ENCODE assay signal across 8 mouse cellular contexts in genomic region chr19:6306586-6306985, GRCm38 (mm10). TPM values are rescaled to one million over a fixed set of nuclear protein-coding genes. Genes with fewer than 3 reads are reported as not detected.
DNase-seq lines count a peak whose midpoint lies in the region; ATAC-seq and TF ChIP-seq lines count a peak whose summit lies in the region.

No protein-coding gene starts in this region.

- no peaks in the 10 kb centered on the region for H3K27me3 ChIP-seq in G1E (ENCODE audit: insufficient read depth, low read length)
- no peaks in the 10 kb centered on the region for H3K27me3 ChIP-seq in embryonic facial prominence, embryonic 14.5 days (replicated peaks; ENCODE audit: control insufficient read depth, insufficient read depth, low read length)
- no peaks in the 10 kb centered on the region for H3K27me3 ChIP-seq in heart, embryonic 13.5 days (replicated peaks)
- H3K27me3 ChIP-seq in kidney, embryonic 16.5 days (ENCODE audit: insufficient read depth, low read length) = no peaks in the 10 kb centered on the region

- TF ChIP-seq CTCF in G1E (IDR thresholded peaks at IDR 0.05; ENCODE audit: low read depth, low read length) = peak; percentile 77

- H3K36me3 ChIP-seq in G1E (replicated peaks) = peaks cover 37% of the 10 kb centered on the region
- peaks cover 12% of the 10 kb centered on the region; the same call in 1 of the 2 replicates for H3K36me3 ChIP-seq in embryonic facial prominence, embryonic 14.5 days (ENCODE audit: control insufficient read depth, insufficient read depth, low read length)
- H3K36me3 ChIP-seq in heart, embryonic 13.5 days = peaks cover 20% of the 10 kb centered on the region
- H3K36me3 ChIP-seq in kidney, embryonic 16.5 days (ENCODE audit: insufficient read depth, low read length) = no peaks in the 10 kb centered on the region; the same call in 1 of the 2 replicates

- DNase-seq in G1E (ENCODE audit: low spot score) = peak; percentile 87
- peak; percentile 52 to 69 for DNase-seq in adrenal gland, postnatal 4 days (ENCODE audit: low spot score in 2 of 2)
- DNase-seq in embryonic facial prominence, embryonic 14.5 days (ENCODE audit: low spot score) = peak; percentile 79
- DNase-seq in lung, postnatal 4 days = peak; percentile 92
- DNase-seq in retina, postnatal 1 day = peak; percentile 84
- peak; percentile 87 for DNase-seq in urinary bladder, postnatal 25 days (ENCODE audit: low spot score)

- 0% methylated on average over 2 of the region's 34 CpGs for WGBS in embryonic facial prominence, embryonic 14.5 days
- WGBS in heart, embryonic 13.5 days = under 1% methylated on average over 33 of the region's 34 CpGs
- 1% methylated on average over 32 of the region's 34 CpGs for WGBS in kidney, embryonic 16.5 days

- H3K4me3 ChIP-seq in G1E (ENCODE audit: low read depth, low read length) = peak overlapping the region; percentile 77
- H3K4me3 ChIP-seq in embryonic facial prominence, embryonic 14.5 days (ENCODE audit: low read depth, low read length) = peak overlapping the region; percentile 58
- peak overlapping the region; percentile 66 for H3K4me3 ChIP-seq in heart, embryonic 13.5 days
- H3K4me3 ChIP-seq in kidney, embryonic 16.5 days (ENCODE audit: low read length) = peak overlapping the region; percentile 70

- 0 out of 2 replicates have a peak overlapping the region, but pooled peaks have one; percentile 5 for H3K27ac ChIP-seq in embryonic facial prominence, embryonic 14.5 days (replicated peaks; ENCODE audit: low read depth, low read length)
- H3K27ac ChIP-seq in heart, embryonic 13.5 days (replicated peaks) = peak overlapping the region; percentile 62
- peak overlapping the region; percentile 87 for H3K27ac ChIP-seq in kidney, embryonic 16.5 days (ENCODE audit: low read length)

- peak overlapping the region; percentile 57 for H3K4me2 ChIP-seq in embryonic facial prominence, embryonic 14.5 days (ENCODE audit: low read depth, low read length)
- peak overlapping the region; percentile 79 for H3K4me2 ChIP-seq in heart, embryonic 13.5 days
- H3K4me2 ChIP-seq in kidney, embryonic 16.5 days (replicated peaks; ENCODE audit: low read depth, low read length) = peak overlapping the region; percentile 66

- peaks cover 64% of the 10 kb centered on the region for H3K4me1 ChIP-seq in G1E (ENCODE audit: insufficient read depth, low read depth, low read length)
- H3K4me1 ChIP-seq in embryonic facial prominence, embryonic 14.5 days (ENCODE audit: control insufficient read depth, insufficient read depth, low read length) = 0 out of 2 replicates have a peak, but pooled peaks cover 4% of the 10 kb centered on the region
- peaks cover 45% of the 10 kb centered on the region for H3K4me1 ChIP-seq in heart, embryonic 13.5 days
- H3K4me1 ChIP-seq in kidney, embryonic 16.5 days (ENCODE audit: insufficient read depth, low read length) = peaks cover 14% of the 10 kb centered on the region

- H3K9ac ChIP-seq in embryonic facial prominence, embryonic 14.5 days (ENCODE audit: low read depth, low read length) = peak overlapping the region; percentile 74
- peak overlapping the region; percentile 88 for H3K9ac ChIP-seq in heart, embryonic 13.5 days
- H3K9ac ChIP-seq in kidney, embryonic 16.5 days (replicated peaks; ENCODE audit: low read length) = peak overlapping the region; percentile 85

- no peaks in the 10 kb centered on the region for H3K9me3 ChIP-seq in G1E (replicated peaks)
- no peaks in the 10 kb centered on the region for H3K9me3 ChIP-seq in embryonic facial prominence, embryonic 14.5 days (ENCODE audit: control insufficient read depth, low read length)
- H3K9me3 ChIP-seq in heart, embryonic 13.5 days = no peaks in the 10 kb centered on the region
- no peaks in the 10 kb centered on the region for H3K9me3 ChIP-seq in kidney, embryonic 16.5 days (ENCODE audit: low read length)

- ATAC-seq in G1E (ENCODE audit: extremely low read depth, insufficient number of reproducible peaks, low FRiP score, poor library complexity, severe bottlenecking) = no peak
- ATAC-seq in embryonic facial prominence, embryonic 14.5 days (ENCODE audit: low read depth) = peak; percentile 73
- peak; percentile 28 for ATAC-seq in heart, embryonic 13.5 days (ENCODE audit: extremely low read depth, insufficient number of reproducible peaks, low FRiP score, low TSS enrichment)
- peak; percentile 63 for ATAC-seq in kidney, embryonic 16.5 days (ENCODE audit: low FRiP score, low TSS enrichment)

RNA-seq across cellular contexts. Expression of gene Cdc42bpg, which starts 0.3 kb away (rescaled TPM):
- 5.0 and 7.6 TPM in 2 replicates for total RNA-seq in G1E (2014; fragmentation: Nextera tagmentation)
- 2.0 and 2.4 TPM in 2 replicates for total RNA-seq in G1E (2017)
- polyA plus RNA-seq in G1E (2012) = 14.1 and 15.4 TPM in 2 replicates
- 10 to 100 TPM; 18.4 to 20.6 TPM for total RNA-seq in adrenal gland, postnatal 4 days (2021)
- polyA plus RNA-seq in embryonic facial prominence, embryonic 14.5 days (2014; fragmentation: Nextera tagmentation; extraction: Ambion mirVana) = 1.5 and 1.6 TPM in 2 replicates
- polyA plus RNA-seq in heart, embryonic 13.5 days (2015; fragmentation: Nextera tagmentation; extraction: Ambion mirVana) = 0.45 and 0.60 TPM in 2 replicates
- 0.80 and 1.5 TPM in 2 replicates for polyA plus RNA-seq in kidney, embryonic 16.5 days (2015; fragmentation: Nextera tagmentation; extraction: Ambion mirVana)

RNA-seq across cellular contexts. Expression of gene Men1, which starts 28.2 kb away (rescaled TPM):
- total RNA-seq in G1E (2014; fragmentation: Nextera tagmentation) (51.0 and 53.9 TPM in 2 replicates), G1E (2017) (28.8 and 30.9 TPM in 2 replicates)
- polyA plus RNA-seq in G1E (2012) = 146 and 213 TPM in 2 replicates
- 10 to 100 TPM; 44.3 to 47.5 TPM for total RNA-seq in adrenal gland, postnatal 4 days (2021)
- polyA plus RNA-seq in embryonic facial prominence, embryonic 14.5 days (2014; fragmentation: Nextera tagmentation; extraction: Ambion mirVana) = 54.2 and 61.5 TPM in 2 replicates
- 46.9 and 48.1 TPM in 2 replicates for polyA plus RNA-seq in heart, embryonic 13.5 days (2015; fragmentation: Nextera tagmentation; extraction: Ambion mirVana)
- polyA plus RNA-seq in kidney, embryonic 16.5 days (2015; fragmentation: Nextera tagmentation; extraction: Ambion mirVana) = 93.0 and 96.2 TPM in 2 replicates

RNA-seq across cellular contexts. Expression of gene Ehd1, which starts 30.1 kb away (rescaled TPM):
- 18.0 and 18.7 TPM in 2 replicates for total RNA-seq in G1E (2014; fragmentation: Nextera tagmentation)
- total RNA-seq in G1E (2017) = 22.0 and 23.3 TPM in 2 replicates
- polyA plus RNA-seq in G1E (2012) = 132 and 135 TPM in 2 replicates
- total RNA-seq in adrenal gland, postnatal 4 days (2021) = 10 to 100 TPM; 88.2 to 90.2 TPM
- polyA plus RNA-seq in embryonic facial prominence, embryonic 14.5 days (2014; fragmentation: Nextera tagmentation; extraction: Ambion mirVana) = 68.4 and 68.6 TPM in 2 replicates
- polyA plus RNA-seq in heart, embryonic 13.5 days (2015; fragmentation: Nextera tagmentation; extraction: Ambion mirVana) = 70.0 and 72.4 TPM in 2 replicates
- 84.2 and 89.5 TPM in 2 replicates for polyA plus RNA-seq in kidney, embryonic 16.5 days (2015; fragmentation: Nextera tagmentation; extraction: Ambion mirVana)

RNA-seq across cellular contexts. Expression of gene Map4k2, which starts 34.3 kb away (rescaled TPM):
- total RNA-seq in G1E (2014; fragmentation: Nextera tagmentation) (13.3 and 13.4 TPM in 2 replicates), G1E (2017) (13.2 and 19.4 TPM in 2 replicates)
- polyA plus RNA-seq in G1E (2012) = 19.3 and 26.6 TPM in 2 replicates
- 10 to 100 TPM; 61.1 to 62.0 TPM for total RNA-seq in adrenal gland, postnatal 4 days (2021)
- 9.8 and 9.9 TPM in 2 replicates for polyA plus RNA-seq in embryonic facial prominence, embryonic 14.5 days (2014; fragmentation: Nextera tagmentation; extraction: Ambion mirVana)
- polyA plus RNA-seq in heart, embryonic 13.5 days (2015; fragmentation: Nextera tagmentation; extraction: Ambion mirVana) = 12.5 and 13.5 TPM in 2 replicates
- 25.9 and 28.7 TPM in 2 replicates for polyA plus RNA-seq in kidney, embryonic 16.5 days (2015; fragmentation: Nextera tagmentation; extraction: Ambion mirVana)

RNA-seq across cellular contexts. Expression of gene Sf1, which starts 56.9 kb away (rescaled TPM):
- total RNA-seq in G1E (2014; fragmentation: Nextera tagmentation) (511 and 574 TPM in 2 replicates), G1E (2017) (96.0 and 104 TPM in 2 replicates)
- polyA plus RNA-seq in G1E (2012) = 1,720 and 2,369 TPM in 2 replicates
- total RNA-seq in adrenal gland, postnatal 4 days (2021) = 100 to 1,000 TPM; 270 to 308 TPM
- 135 and 140 TPM in 2 replicates for polyA plus RNA-seq in embryonic facial prominence, embryonic 14.5 days (2014; fragmentation: Nextera tagmentation; extraction: Ambion mirVana)
- polyA plus RNA-seq in heart, embryonic 13.5 days (2015; fragmentation: Nextera tagmentation; extraction: Ambion mirVana) = 89.2 and 89.7 TPM in 2 replicates
- 132 and 150 TPM in 2 replicates for polyA plus RNA-seq in kidney, embryonic 16.5 days (2015; fragmentation: Nextera tagmentation; extraction: Ambion mirVana)

Comparison
In these comparisons a context has a peak if more than half of its experiments do, and no peak if none do; other contexts are left out.
1. H3K27ac ChIP-seq: peak in every context shown above with its lines; median percentile 87 in kidney, embryonic 16.5 days; 62 in heart, embryonic 13.5 days; 5 in embryonic facial prominence, embryonic 14.5 days.